In genomic region chr14:74919132-74919531, GRCm38 (mm10) we compare ENCODE assay signal across 26 mouse cellular contexts.
"Had no signal": no experiment of that assay in that cellular context is flagged by ENCODE, and none has a peak within 500 bp of the region (broad histone marks: within the 10 kb centered on the region; RNA-seq: fewer than 3 reads in every experiment).

No protein-coding gene starts in this region.

- H3K4me2 ChIP-seq: heart, embryonic 11.5 days; heart, embryonic 13.5 days; hindbrain, embryonic 13.5 days; hindbrain, embryonic 15.5 days; kidney, embryonic 15.5 days; limb, embryonic 13.5 days; limb, embryonic 15.5 days; liver, embryonic 12.5 days had no signal

- ATAC-seq: hindbrain, postnatal 0 days; intestine, embryonic 16.5 days; liver, embryonic 12.5 days had no signal

- H3K36me3 ChIP-seq: heart, embryonic 15.5 days; hindbrain, embryonic 15.5 days; limb, embryonic 15.5 days; liver, embryonic 12.5 days had no signal

- H3K27me3 ChIP-seq: heart, embryonic 13.5 days; heart, embryonic 15.5 days; hindbrain, embryonic 13.5 days; hindbrain, embryonic 15.5 days; kidney, embryonic 15.5 days; limb, embryonic 13.5 days; limb, embryonic 15.5 days; liver, embryonic 12.5 days had no signal

- H3K9ac ChIP-seq: heart, embryonic 13.5 days; heart, embryonic 15.5 days; hindbrain, embryonic 13.5 days; hindbrain, embryonic 15.5 days; kidney, embryonic 15.5 days; limb, embryonic 13.5 days; limb, embryonic 15.5 days; liver, embryonic 12.5 days had no signal

- H3K4me3 ChIP-seq: heart, embryonic 13.5 days; heart, embryonic 15.5 days; hindbrain, embryonic 13.5 days; hindbrain, embryonic 15.5 days; kidney, embryonic 15.5 days; limb, embryonic 13.5 days; limb, embryonic 15.5 days; liver, embryonic 12.5 days had no signal

- DNase-seq: gastrocnemius, adult 2 months; gastrocnemius, postnatal 10 days; gastrocnemius, postnatal 25 days; heart, adult 18-20 months; heart, postnatal 14 days; heart, postnatal 36 days; kidney, adult 11 months; kidney, adult 2 months; kidney, adult 9 months; kidney, postnatal 14 days; kidney, postnatal 36 days; layer of hippocampus, adult 9-11 months; layer of hippocampus, postnatal 36 days; left cerebral cortex, postnatal 4 days had no signal

- H3K27ac ChIP-seq: heart, embryonic 13.5 days; heart, embryonic 15.5 days; hindbrain, embryonic 13.5 days; hindbrain, embryonic 15.5 days; hindbrain, postnatal 0 days; kidney, embryonic 15.5 days; kidney, postnatal 0 days; limb, embryonic 13.5 days; limb, embryonic 15.5 days; liver, embryonic 12.5 days had no signal

- H3K9me3 ChIP-seq: heart, embryonic 13.5 days; heart, embryonic 15.5 days; hindbrain, embryonic 13.5 days; hindbrain, embryonic 15.5 days; kidney, embryonic 15.5 days; limb, embryonic 13.5 days; limb, embryonic 15.5 days; liver, embryonic 12.5 days had no signal
